In the genomic region with DNA sequence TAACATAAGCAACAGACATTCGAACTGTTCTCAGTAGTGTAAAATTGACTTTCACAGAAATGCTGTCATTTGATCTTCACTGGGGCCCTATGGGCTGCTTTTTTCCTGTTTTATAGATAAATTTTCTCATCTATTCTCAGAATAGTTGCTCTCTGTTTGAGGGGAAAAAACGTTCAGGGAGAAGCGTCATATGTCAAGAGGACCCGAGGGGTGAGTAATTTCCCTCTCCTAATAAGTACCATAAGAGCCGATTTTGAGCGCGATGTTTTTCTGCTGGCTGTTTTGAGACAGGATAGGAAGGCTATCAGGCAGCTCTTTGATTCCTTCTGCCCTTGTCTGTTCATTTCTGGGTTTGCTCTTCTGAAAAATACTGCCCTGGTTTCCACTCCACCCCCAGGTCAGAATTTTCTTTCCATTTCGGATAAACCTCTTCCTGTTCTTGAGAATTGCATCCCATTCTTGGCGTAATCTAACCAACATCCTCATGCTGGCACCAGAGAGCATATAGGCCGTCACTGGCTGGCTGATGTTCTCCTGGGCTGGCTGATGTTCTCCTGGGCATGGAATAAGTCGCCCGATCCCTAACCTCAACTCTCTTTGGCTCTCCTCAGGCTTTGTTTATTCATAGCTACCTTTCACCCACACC, we compare ENCODE assay signal across 11 mouse cellular contexts. TPM values are rescaled to one million over a fixed set of nuclear protein-coding genes. Genes with fewer than 3 reads are reported as not detected.
DNase-seq lines count a peak whose midpoint lies in the region; ATAC-seq and TF ChIP-seq lines count a peak whose summit lies in the region.
"Had no signal": no experiment of that assay in that cellular context is flagged by ENCODE, and none has a peak within 500 bp of the region (broad histone marks: within the 10 kb centered on the region; RNA-seq: fewer than 3 reads in every experiment).

No protein-coding gene starts in this region.

- H3K36me3 ChIP-seq in heart, adult 2 months (ENCODE audit: control insufficient read depth, insufficient read depth, low read length) = no peaks in the 10 kb centered on the region
- H3K36me3 ChIP-seq in midbrain, embryonic 11.5 days (ENCODE audit: control insufficient read depth, insufficient read depth, low read length) = no peaks in the 10 kb centered on the region
- H3K36me3 ChIP-seq in midbrain, embryonic 16.5 days (ENCODE audit: control insufficient read depth, insufficient read depth, low read length) = no peaks in the 10 kb centered on the region
- H3K36me3 ChIP-seq in stomach, postnatal 0 days (ENCODE audit: control insufficient read depth, insufficient read depth, low read length) = no peaks in the 10 kb centered on the region
- H3K36me3 ChIP-seq: lung, embryonic 15.5 days had no signal

- H3K27me3 ChIP-seq in heart, adult 2 months (ENCODE audit: control insufficient read depth, insufficient read depth, low read length) = peaks cover 4% of the 10 kb centered on the region; the same call in 1 of the 2 replicates
- peaks cover 6% of the 10 kb centered on the region for H3K27me3 ChIP-seq in midbrain, embryonic 11.5 days (ENCODE audit: control insufficient read depth, insufficient read depth, low read length)
- 0 out of 2 replicates have a peak, but pooled peaks cover 2% of the 10 kb centered on the region for H3K27me3 ChIP-seq in midbrain, embryonic 16.5 days (ENCODE audit: control insufficient read depth, insufficient read depth, low read depth, low read length)
- H3K27me3 ChIP-seq in stomach, postnatal 0 days (ENCODE audit: control insufficient read depth, insufficient read depth, low read length) = no peaks in the 10 kb centered on the region

- WGBS in heart, adult 2 months = 34% methylated on average over 12 of the region's 12 CpGs
- WGBS in midbrain, embryonic 11.5 days = 76% methylated on average over 12 of the region's 12 CpGs
- 70% methylated on average over 12 of the region's 12 CpGs for WGBS in midbrain, embryonic 16.5 days
- WGBS in stomach, postnatal 0 days = 54% methylated on average over 12 of the region's 12 CpGs

- intact Hi-C loops in heart, adult 2 months (cut with DNase I) = loop anchor here (5.0 kb wide), 1 partner anchor 82 kb away; the partner anchor contains the start of gene Notch2

- peak; percentile 14; the same call in 1 of the 2 replicates for TF ChIP-seq CTCF in heart, adult 2 months (IDR thresholded peaks at IDR 0.05)
- TF ChIP-seq CTCF in embryonic fibroblast, embryonic 13.5 days (IDR thresholded peaks at IDR 0.05; ENCODE audit: borderline replicate concordance, insufficient read depth, low read length) = peak; percentile 30; the same call in 1 of the 2 replicates
- peak; percentile 41 for TF ChIP-seq CTCF in stomach, postnatal 0 days (IDR thresholded peaks at IDR 0.05; ENCODE audit: low read depth)

- no peak overlapping the region for H3K4me2 ChIP-seq in midbrain, embryonic 11.5 days
- no peak overlapping the region for H3K4me2 ChIP-seq in midbrain, embryonic 16.5 days (ENCODE audit: low read length)
- H3K4me2 ChIP-seq in stomach, postnatal 0 days (replicated peaks; ENCODE audit: low read depth) = no peak overlapping the region
- H3K4me2 ChIP-seq: lung, embryonic 15.5 days had no signal

- no peaks in the 10 kb centered on the region for H3K79me2 ChIP-seq in heart, adult 2 months (replicated peaks; ENCODE audit: control insufficient read depth, insufficient read depth, low read length)

- H3K4me1 ChIP-seq in heart, adult 2 months (ENCODE audit: control insufficient read depth, insufficient read depth, low read length) = peaks cover 2% of the 10 kb centered on the region; the same call in 1 of the 2 replicates
- H3K4me1 ChIP-seq in midbrain, embryonic 11.5 days (ENCODE audit: control insufficient read depth, insufficient read depth, low read length) = peaks cover 7% of the 10 kb centered on the region
- peaks cover 8% of the 10 kb centered on the region for H3K4me1 ChIP-seq in midbrain, embryonic 16.5 days (ENCODE audit: control insufficient read depth, insufficient read depth, low read length)
- peaks cover 18% of the 10 kb centered on the region for H3K4me1 ChIP-seq in embryonic fibroblast, embryonic 13.5 days (ENCODE audit: control insufficient read depth, insufficient read depth, low read length)
- H3K4me1 ChIP-seq in stomach, postnatal 0 days (replicated peaks; ENCODE audit: control insufficient read depth, insufficient read depth) = no peaks in the 10 kb centered on the region

- no peak for TF ChIP-seq POLR2A in heart, adult 2 months (IDR thresholded peaks at IDR 0.05; ENCODE audit: insufficient read depth, low read depth, low read length)
- TF ChIP-seq POLR2A in embryonic fibroblast, embryonic 13.5 days (IDR thresholded peaks at IDR 0.05; ENCODE audit: low read depth, low read length) = no peak

- no peak for TF ChIP-seq EP300 in heart, adult 2 months (IDR thresholded peaks at IDR 0.05; ENCODE audit: insufficient read depth, low read depth, low read length)
- no peak for TF ChIP-seq EP300 in stomach, postnatal 0 days (optimal IDR thresholded peaks at IDR 0.05)

- H3K9ac ChIP-seq in heart, adult 2 months (ENCODE audit: low read depth, low read length) = no peak overlapping the region
- H3K9ac ChIP-seq in midbrain, embryonic 11.5 days (ENCODE audit: low read length) = no peak overlapping the region
- H3K9ac ChIP-seq in midbrain, embryonic 16.5 days (ENCODE audit: low read depth, low read length) = no peak overlapping the region
- H3K9ac ChIP-seq in stomach, postnatal 0 days (ENCODE audit: low read length) = no peak overlapping the region
- H3K9ac ChIP-seq: lung, embryonic 15.5 days had no signal

- DNase-seq in heart, adult 2 months = peak in 1 of 2 experiments; percentile 10
- DNase-seq in heart, adult 9 months (ENCODE audit: low spot score in 2 of 2) = no peak
- peak; percentile 81 for DNase-seq in midbrain, embryonic 11.5 days (ENCODE audit: low spot score, missing footprints)
- no peak for DNase-seq in stomach, postnatal 0 days (ENCODE audit: low spot score)
- no peak for DNase-seq in gastrocnemius, adult 18-20 months (ENCODE audit: low spot score)
- no peak for DNase-seq in cerebellum, postnatal 14 days
- DNase-seq: heart, postnatal 14 days; kidney, adult 18-20 months had no signal

- ATAC-seq in midbrain, embryonic 11.5 days (ENCODE audit: low FRiP score) = no peak
- ATAC-seq in midbrain, embryonic 16.5 days = no peak
- no peak for ATAC-seq in stomach, postnatal 0 days (ENCODE audit: low FRiP score, low TSS enrichment)

- no peak overlapping the region for H3K27ac ChIP-seq in heart, adult 2 months
- no peak overlapping the region for H3K27ac ChIP-seq in midbrain, embryonic 11.5 days (ENCODE audit: low read depth, low read length)
- no peak overlapping the region for H3K27ac ChIP-seq in midbrain, embryonic 16.5 days (ENCODE audit: low read length)
- no peak overlapping the region for H3K27ac ChIP-seq in embryonic fibroblast, embryonic 13.5 days (ENCODE audit: insufficient read depth, low read length)
- no peak overlapping the region for H3K27ac ChIP-seq in stomach, postnatal 0 days (replicated peaks)
- H3K27ac ChIP-seq: lung, embryonic 15.5 days had no signal

- H3K4me3 ChIP-seq in heart, adult 2 months = no peak overlapping the region
- H3K4me3 ChIP-seq in midbrain, embryonic 11.5 days (ENCODE audit: low read depth, low read length) = no peak overlapping the region
- H3K4me3 ChIP-seq in midbrain, embryonic 16.5 days (ENCODE audit: low read depth, low read length) = no peak overlapping the region
- H3K4me3 ChIP-seq in embryonic fibroblast, embryonic 13.5 days (ENCODE audit: insufficient read depth, low read length) = no peak overlapping the region
- no peak overlapping the region for H3K4me3 ChIP-seq in stomach, postnatal 0 days (ENCODE audit: low read depth, low read length)
- H3K4me3 ChIP-seq: lung, embryonic 15.5 days had no signal

- H3K9me3 ChIP-seq in midbrain, embryonic 11.5 days (ENCODE audit: control insufficient read depth, low read length) = no peaks in the 10 kb centered on the region
- H3K9me3 ChIP-seq in midbrain, embryonic 16.5 days (replicated peaks; ENCODE audit: control insufficient read depth, low read length, poor library complexity, severe bottlenecking) = no peaks in the 10 kb centered on the region
- no peaks in the 10 kb centered on the region for H3K9me3 ChIP-seq in stomach, postnatal 0 days (ENCODE audit: control insufficient read depth, low read length)
- H3K9me3 ChIP-seq: lung, embryonic 15.5 days had no signal

RNA-seq across cellular contexts. Expression of gene Sec22b, which starts 29.3 kb away (rescaled TPM):
- total RNA-seq in heart, adult 2 months (2021) = 10 to 100 TPM; 44.9 to 51.8 TPM
- polyA plus RNA-seq in heart, adult 2 months (2012; rRNA removed) = 17.6 and 36.3 TPM in 2 replicates
- polyA plus RNA-seq in midbrain, embryonic 11.5 days (2014; fragmentation: Nextera tagmentation; extraction: Ambion mirVana) = 122 and 127 TPM in 2 replicates
- 86.9 and 94.8 TPM in 2 replicates for polyA plus RNA-seq in midbrain, embryonic 16.5 days (2015; fragmentation: Nextera tagmentation; extraction: Ambion mirVana)
- polyA plus RNA-seq in embryonic fibroblast, embryonic 13.5 days (2011; ENCODE audit: insufficient read length, low read depth, missing spikeins) = 123 and 140 TPM in 2 replicates
- 88.6 and 90.6 TPM in 2 replicates for polyA plus RNA-seq in stomach, postnatal 0 days (2015; fragmentation: Nextera tagmentation; extraction: Ambion mirVana)
- total RNA-seq in gastrocnemius, adult 18-20 months (2021) = 10 to 100 TPM; 25.7 to 28.8 TPM

RNA-seq across cellular contexts. Expression of gene Pde4dip, which starts 41.8 kb away (rescaled TPM):
- total RNA-seq in heart, adult 2 months (2021) = 1,000 to 10,000 TPM; 1,629 to 1,897 TPM
- 1,061 and 1,297 TPM in 2 replicates for polyA plus RNA-seq in heart, adult 2 months (2012; rRNA removed)
- 27.6 and 29.1 TPM in 2 replicates for polyA plus RNA-seq in midbrain, embryonic 11.5 days (2014; fragmentation: Nextera tagmentation; extraction: Ambion mirVana)
- polyA plus RNA-seq in midbrain, embryonic 16.5 days (2015; fragmentation: Nextera tagmentation; extraction: Ambion mirVana) = 67.5 and 75.5 TPM in 2 replicates
- polyA plus RNA-seq in embryonic fibroblast, embryonic 13.5 days (2011; ENCODE audit: insufficient read length, low read depth, missing spikeins) = 43.1 and 56.1 TPM in 2 replicates
- 9.3 and 9.9 TPM in 2 replicates for polyA plus RNA-seq in stomach, postnatal 0 days (2015; fragmentation: Nextera tagmentation; extraction: Ambion mirVana)
- total RNA-seq in gastrocnemius, adult 18-20 months (2021) = 1,000 to 10,000 TPM; 2,910 to 3,459 TPM

Comparison
In these comparisons a context has a peak if more than half of its experiments do, and no peak if none do; other contexts are left out.
1. RNA of gene Pde4dip, which starts 41.8 kb away (polyA plus RNA-seq): 1,061 to 1,297 TPM in heart, adult 2 months; 67.5 to 75.5 TPM in midbrain, embryonic 16.5 days, 43.1 to 56.1 TPM in embryonic fibroblast, embryonic 13.5 days, 27.6 to 29.1 TPM in midbrain, embryonic 11.5 days and 9.3 to 9.9 TPM in stomach, postnatal 0 days; every median in the first group is over 10 times any median in the second.
2. Peak in every context shown above with its lines, with median percentiles within 50 percentile points of each other: CTCF ChIP-seq.